Mouse (Mus musculus) 3134 (cell line): ENCODE measurements around the gene Gsn.

ENCODE experiments used
- DNase-seq: peaks from one replicate; pipeline ENCODE4 v3.0.0-alpha.2; 2011; ENCODE audit warnings: low spot score; ENCODE audit not compliant: insufficient read length; ENCODE audit errors: extremely low read depth

Gsn gene

GRCm38 (mm10) chr2:35277686-35278085 is 21.5 kb downstream of the Gsn start:
- no peak for DNase-seq

- no peak for DNase-seq
These were observed 22.4 kb downstream of the Gsn start for GRCm38 (mm10) chr2:35278371-35279210.

DNA sequence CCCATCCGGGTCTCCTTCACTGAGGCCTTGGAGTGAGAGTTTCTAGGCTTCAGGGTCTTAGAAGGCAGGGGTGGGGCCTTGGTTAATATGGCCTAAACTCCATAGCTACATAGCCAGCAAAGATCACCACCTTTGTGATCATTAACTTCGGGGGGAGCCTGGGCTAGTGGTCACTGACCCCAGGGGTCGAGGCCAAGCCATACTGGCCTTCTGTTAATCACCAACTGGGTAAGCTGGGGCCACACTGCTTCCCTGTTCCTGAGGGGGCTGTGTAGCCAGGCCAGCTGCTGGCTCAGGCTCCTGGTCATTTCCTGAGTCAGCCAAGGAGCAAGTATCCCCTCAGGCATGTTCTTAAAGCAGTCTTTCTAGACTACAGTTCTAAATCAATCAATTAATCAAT is 23.8 kb downstream of the Gsn start:
- DNase-seq: no peak

- no peak for DNase-seq
These were observed 26.0 kb downstream of the Gsn start for GRCm38 (mm10) chr2:35282214-35282613.

DNA sequence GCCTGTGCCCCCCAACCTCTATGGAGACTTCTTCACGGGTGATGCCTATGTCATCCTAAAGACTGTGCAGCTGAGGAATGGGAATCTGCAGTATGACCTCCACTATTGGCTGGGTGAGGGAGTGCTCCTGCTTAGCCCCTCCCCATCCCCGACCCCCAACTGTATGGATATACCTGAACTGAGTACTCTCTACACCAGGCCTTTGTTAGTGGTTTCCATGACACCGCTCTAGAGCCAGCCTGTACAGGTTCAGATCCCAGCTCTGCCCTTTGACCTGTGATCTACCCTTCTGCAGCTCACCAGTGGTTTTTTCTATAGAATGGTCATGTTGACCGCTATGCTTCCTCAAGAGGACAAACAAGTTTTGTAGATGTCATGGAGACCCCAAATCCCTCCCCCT is 27.8 kb downstream of the Gsn start:
- DNase-seq: no peak

DNA sequence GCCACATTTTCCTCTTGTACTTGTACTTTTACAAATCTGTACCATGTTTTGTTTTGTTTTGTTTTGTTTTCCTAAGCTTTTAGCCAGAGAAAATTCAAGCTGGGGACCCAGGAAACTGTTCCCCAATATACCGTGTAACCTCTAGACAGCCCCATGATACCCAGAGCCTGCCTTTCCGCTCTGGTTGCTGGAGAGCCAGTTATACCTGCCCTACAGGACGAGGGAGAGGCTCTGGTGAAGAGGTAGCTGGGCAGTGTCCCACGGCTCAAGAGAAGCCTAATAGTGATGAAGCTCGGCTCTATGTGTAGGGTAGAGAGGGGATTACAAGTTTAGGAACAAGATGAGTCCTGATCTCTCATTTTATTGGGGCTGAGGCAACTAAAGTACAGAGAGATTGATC is 29.0 kb downstream of the Gsn start:
- DNase-seq: no peak

DNA sequence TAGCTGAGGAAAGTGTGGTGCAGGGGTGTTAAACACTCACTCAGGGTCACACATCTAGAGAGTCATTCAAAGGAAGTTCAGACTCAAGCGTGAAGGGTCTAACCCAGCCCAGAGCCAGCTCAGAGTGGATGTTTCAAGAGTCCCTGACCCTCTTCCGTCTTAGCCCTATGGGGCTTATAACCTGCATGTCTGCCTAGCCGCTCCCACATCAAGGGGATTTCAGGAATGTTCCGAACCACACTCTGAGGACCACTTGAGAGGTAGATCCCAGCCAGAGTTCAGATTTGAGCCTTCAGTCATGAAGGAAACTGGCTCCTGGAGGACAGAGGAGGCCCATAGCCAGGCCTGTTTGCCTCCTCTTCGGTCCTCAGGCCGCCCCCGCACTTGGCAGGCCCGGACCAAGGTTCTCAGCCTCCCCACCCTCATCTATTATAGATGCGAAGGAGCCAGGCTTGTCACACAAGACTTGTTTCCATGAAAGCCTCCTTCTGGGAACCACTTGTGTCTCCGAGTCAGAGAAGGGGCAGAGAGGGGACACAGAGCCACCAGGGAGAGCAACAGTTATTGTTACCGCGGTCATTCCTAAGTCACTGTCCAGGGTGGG is 30.9 kb downstream of the Gsn start:
- no peak for DNase-seq

GRCm38 (mm10) chr2:35288758-35289635 is 32.8 kb downstream of the Gsn start:
- peak; percentile 54 for DNase-seq

GRCm38 (mm10) chr2:35291856-35292255 is 35.7 kb downstream of the Gsn start:
- DNase-seq: no peak

DNA sequence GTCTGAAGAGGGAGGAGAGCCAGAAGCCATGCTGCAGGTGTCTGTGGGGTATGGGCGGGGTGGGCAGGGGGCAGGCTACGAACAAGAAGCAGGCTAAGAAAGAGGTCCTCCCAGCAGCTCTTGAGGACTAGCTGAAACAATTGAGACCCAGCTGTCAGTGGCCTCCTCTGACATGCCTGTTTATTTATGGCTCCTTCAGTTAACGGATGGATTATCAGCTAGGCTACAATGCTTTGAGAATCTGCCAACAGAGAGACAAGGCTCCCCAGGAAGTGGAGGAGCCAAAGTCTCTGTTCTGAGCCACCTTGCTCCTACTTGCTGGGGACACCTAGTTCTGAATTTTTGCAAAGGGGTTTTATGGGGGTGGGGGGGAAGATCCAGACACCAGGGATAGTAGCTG is 36.5 kb downstream of the Gsn start:
- DNase-seq: no peak

DNA sequence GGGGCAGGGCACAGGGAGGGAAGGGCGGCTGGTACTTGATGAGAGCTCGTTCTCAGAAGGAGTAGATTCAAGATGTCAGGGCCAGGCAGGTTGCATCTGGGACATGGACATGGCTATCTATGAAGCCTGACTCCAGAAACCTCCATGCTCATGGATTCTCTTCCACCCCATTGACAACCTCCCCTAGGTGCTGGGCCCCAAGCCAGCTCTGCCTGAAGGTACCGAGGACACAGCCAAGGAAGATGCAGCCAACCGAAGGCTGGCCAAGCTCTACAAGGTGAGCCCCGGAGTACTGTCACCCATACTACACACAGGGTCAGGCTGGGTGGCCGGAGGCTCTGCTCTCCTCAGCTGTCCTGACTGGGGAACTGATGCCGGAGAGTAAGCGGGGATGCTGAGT is 37.1 kb downstream of the Gsn start:
- no peak for DNase-seq

- peak; percentile 22 for DNase-seq
These were observed 41.6 kb downstream of the Gsn start for GRCm38 (mm10) chr2:35297703-35298332.

GRCm38 (mm10) chr2:35299437-35299836 is 43.3 kb downstream of the Gsn start:
- no peak for DNase-seq

DNA sequence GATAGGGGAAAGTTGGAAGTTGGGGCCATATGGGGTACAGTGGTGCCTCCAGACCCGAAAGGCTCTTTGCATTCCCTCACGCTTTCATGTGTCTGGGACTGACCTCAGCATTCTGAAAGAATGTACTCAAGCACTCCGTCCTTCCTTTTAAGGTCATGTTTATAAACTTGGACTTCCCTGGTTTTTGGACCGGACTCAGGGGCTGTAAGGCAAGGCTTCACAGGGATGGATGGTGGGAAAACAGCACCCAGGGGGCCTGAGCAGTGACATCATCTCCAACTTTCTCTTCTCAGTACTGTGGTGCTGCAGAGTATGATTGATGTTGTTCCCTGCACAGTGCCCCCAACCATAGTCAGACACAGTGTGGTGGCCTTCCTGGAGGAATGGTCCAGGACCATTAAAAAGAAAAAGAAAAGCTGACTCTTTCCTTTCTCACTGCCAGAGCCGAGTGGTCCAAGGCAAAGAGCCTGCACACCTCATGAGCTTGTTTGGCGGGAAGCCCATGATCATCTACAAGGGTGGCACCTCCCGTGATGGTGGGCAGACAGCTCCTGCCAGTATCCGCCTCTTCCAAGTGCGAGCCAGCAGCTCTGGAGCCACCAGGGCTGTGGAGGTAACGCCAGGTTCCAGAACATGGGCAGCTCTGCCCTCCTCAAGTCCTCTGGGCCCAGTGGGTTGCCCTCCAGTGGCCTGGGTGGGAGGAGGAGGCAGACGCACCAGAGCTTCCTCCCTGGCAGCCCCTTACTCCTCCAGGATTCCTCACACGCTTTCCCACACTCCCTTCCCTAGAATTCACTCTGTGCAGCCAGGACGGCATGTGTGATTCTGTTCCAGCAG is 46.1 kb downstream of the Gsn start:
- DNase-seq: no peak

- no peak for DNase-seq
These were observed 52.0 kb downstream of the Gsn start for GRCm38 (mm10) chr2:35308166-35308565.

GRCm38 (mm10) chr2:35309906-35310493 is 53.8 kb downstream of the Gsn start:
- no peak for DNase-seq

DNA sequence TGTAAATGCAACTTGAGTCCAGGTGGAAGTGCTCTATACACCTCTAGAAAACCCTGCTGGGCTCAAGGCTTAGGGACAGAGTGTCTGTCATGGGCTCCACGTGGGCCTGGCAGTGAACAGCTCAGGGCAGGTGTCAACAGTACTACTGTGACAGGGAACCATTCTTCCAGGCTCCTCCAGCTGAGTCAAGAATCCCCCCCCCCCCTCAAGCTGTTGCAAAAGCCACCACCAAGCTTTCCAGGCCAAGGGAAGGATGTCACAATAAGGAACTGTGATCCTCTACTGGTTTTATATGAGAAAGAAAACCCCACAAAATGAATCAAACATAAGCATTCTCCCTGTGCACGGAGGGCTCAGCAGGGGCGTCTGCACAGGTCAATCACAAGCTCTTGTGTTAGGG is 58.1 kb downstream of the Gsn start:
- no peak for DNase-seq

- no peak for DNase-seq
These were observed 61.4 kb downstream of the Gsn start for GRCm38 (mm10) chr2:35317604-35318003.

DNA sequence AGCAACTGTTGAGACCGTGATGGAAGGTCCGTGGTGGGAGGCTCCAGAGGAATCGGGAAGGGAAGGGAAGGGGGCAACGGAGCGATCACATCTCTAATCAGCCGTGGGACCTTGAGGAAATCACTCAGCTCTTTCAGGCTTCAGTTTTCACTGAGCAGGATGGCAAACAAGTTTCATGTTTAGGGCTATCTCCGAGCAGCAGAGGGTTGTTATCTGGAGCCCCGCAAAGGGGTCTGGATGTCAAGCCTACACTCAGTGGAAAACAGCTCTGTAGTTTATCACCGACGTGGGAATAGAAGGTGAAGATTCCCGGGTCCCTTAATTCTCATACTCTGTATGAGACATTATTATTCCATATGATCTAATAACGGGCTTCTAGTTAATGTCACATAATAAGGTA is 62.2 kb downstream of the Gsn start:
- no peak for DNase-seq

GRCm38 (mm10) chr2:35320399-35320798 is 64.2 kb downstream of the Gsn start:
- DNase-seq: peak; percentile 51
